Mouse (Mus musculus) lung, postnatal 36 days (tissue): ENCODE measurements around the gene Slc6a21.

Source experiments
- DNase-seq: peaks from one replicate; pipeline ENCODE4 v3.0.0; 2022; ENCODE audit warnings: mixed read lengths

Gene Slc6a21

GRCm38 (mm10) chr7:45277136-45277760 is at the start of gene Slc6a21:
Gene Slc6a21, plus strand, starts transcription at chr7:45277513.
- DNase-seq: peak; percentile 88

- no peak for DNase-seq
Observed at GRCm38 (mm10) chr7:45228548-45228947, 48.8 kb upstream of the Slc6a21 start.

DNA sequence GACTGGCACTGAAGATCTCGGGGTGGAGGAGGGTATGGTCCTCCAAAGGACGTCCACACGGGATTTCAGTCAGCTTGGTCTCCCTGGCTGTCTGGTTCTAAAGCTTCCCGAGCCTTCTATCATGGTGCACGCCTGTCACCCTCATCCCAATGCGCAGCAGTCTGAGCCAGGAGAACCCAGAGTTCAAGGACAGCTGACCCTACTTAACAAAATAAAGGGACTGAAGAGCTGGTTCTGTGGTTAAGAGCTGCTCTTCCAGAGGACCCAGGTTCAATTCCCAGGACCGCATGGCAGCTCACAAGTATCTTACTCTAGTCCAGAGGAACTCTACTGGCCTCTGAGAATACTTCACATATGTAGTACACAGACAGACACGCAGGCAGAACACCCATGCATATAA is 48.3 kb upstream of the Slc6a21 start:
- DNase-seq: no peak

GRCm38 (mm10) chr7:45229459-45230203 is 47.7 kb upstream of the Slc6a21 start:
- no peak for DNase-seq

GRCm38 (mm10) chr7:45231192-45231591 is 46.1 kb upstream of the Slc6a21 start:
- DNase-seq: no peak

- no peak for DNase-seq
Observed at GRCm38 (mm10) chr7:45231941-45232340, 45.4 kb upstream of the Slc6a21 start.

DNA sequence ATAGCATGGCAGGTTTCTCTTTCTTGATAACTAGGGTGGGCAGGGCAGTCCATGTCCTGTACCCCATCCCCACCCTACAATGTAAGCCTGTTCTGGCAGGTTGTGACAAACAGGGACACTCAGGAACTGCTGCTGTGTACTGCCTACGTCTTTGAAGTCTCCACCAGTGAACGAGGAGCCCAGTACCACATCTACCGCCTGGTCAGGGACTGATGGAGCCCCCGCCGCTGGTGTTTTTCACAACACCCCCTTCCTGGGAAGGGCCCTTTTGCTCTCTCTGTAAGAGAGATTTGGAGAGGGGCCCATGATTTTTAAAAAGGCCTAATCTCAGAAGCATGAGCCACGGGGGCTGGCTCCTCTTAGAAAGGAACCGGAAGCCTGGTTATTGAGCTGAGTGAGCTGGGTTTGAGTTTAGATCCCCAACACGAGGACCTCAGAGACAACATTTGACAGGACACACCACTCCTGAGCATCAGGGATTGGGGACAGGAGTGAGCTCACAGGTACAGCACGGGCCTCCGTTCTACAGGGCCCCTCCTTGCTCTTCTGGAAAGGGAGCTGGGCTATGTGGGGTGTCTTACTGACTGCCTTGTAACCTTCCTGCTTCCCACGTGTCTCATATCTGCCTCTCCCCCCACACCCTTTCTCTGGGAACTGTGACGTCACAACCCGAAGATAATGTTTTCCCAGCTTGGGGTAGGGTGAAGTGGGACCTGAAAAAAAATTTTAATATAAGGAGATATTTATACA is 44.4 kb upstream of the Slc6a21 start:
- DNase-seq: no peak

GRCm38 (mm10) chr7:45233580-45234332 is 43.6 kb upstream of the Slc6a21 start:
- no peak for DNase-seq

DNA sequence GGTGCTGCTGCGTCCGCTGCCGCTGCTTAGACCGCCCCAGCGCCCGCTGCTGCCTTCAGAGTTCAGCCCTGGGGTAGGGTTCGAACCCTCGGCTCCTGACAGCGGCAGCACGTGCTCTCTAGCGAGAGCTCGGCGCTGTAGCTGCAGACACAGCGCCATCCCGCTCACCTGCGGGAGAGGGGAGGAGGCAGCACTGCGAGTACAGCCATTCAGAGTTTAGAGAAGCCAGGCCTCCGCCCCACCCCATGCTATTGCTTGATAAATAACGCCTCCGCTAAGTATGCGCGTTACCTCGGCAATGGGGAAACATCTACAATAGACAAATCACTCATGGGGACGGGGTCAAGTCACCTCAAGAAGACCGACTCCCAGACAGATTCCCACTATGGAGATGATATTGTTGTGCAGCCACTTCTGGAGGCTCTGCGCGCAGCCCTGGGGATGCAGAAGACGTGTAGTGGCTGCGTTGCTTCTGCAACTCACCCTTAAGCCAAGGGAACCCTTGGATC is 42.9 kb upstream of the Slc6a21 start:
- peak; percentile 44 for DNase-seq

- peak; percentile 71 for DNase-seq
Observed at GRCm38 (mm10) chr7:45234922-45235571, 42.3 kb upstream of the Slc6a21 start.

- DNase-seq: peak; percentile 45
Observed at GRCm38 (mm10) chr7:45235656-45236180, 41.6 kb upstream of the Slc6a21 start.

DNA sequence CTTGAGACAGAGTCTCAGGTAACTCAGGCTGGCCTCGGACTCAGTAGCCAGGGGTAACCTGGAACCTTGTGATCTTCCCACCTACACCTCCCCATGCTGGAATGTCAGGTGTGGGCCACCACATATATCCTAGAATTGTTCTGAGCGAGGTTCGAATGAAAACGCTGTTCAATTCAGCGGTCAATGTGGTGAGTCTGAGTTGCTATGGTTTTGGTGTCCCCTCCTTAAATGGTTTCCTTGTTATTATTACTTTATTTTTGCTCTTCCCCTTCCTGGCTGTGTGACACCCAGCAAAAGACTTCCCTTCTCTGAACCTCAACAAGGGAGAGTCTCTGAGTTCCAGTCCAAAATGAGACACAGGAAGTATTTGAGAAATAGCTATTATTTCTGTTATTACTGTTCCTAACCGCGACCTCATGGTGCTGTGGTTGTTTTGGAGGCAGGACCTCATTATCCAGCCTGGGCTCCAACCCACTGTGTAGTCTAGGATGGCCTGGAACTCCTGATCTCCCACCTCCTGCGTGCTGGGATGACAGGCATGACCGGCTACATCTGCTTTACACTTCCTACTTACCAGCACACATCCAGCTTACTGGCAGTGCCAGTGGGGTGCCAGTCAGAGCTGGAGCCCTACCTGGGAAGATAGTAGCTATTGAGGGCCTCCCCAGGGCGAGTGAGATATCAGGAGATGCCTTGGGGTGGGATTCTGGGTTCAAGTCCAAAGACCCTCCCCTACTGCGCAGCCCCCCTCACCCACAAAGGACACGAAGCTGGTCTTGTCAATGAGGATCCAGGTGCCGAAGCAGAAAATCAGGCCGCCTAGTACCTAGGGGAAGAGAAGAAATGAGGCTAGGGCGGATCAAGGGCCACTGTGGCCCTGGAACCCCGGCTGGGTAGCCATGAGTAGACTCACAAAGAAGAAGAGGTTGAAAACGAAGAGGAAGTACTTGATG is 39.3 kb upstream of the Slc6a21 start:
- DNase-seq: peak; percentile 35

- peak; percentile 67 for DNase-seq
Observed at GRCm38 (mm10) chr7:45238723-45239496, 38.4 kb upstream of the Slc6a21 start, which contains the start of gene Cd37. Gene Cd37, minus strand, starts transcription at chr7:45239115.

DNA sequence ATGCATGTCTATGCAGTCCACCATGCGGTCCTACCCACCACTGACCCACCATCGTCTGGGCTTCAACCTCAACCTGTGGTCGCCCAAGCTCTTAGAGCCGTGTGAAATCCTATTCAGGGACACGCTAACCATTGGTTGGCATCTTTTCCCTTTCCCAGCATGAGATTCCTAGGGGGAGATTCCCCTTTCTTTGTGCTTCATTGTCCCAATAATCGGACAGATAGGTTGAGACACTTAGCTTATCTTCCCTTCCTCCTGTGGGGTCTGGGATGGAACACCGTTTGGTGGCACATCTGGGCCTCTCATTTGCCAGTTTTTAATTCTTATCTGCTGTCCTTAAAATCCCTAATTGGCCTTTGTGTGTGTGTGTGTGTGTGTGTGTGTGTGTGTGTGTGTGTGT is 37.2 kb upstream of the Slc6a21 start:
- DNase-seq: no peak

- DNase-seq: peak; percentile 36
Observed at GRCm38 (mm10) chr7:45240633-45241388, 36.5 kb upstream of the Slc6a21 start, which contains the start of gene Slc6a16. Gene Slc6a16, plus strand, starts transcription at chr7:45241085.

GRCm38 (mm10) chr7:45241389-45241749 is 35.9 kb upstream of the Slc6a21 start:
- DNase-seq: no peak

- DNase-seq: no peak
Observed at GRCm38 (mm10) chr7:45247666-45248065, 29.6 kb upstream of the Slc6a21 start.

GRCm38 (mm10) chr7:45253806-45254205 is 23.5 kb upstream of the Slc6a21 start:
- no peak for DNase-seq

GRCm38 (mm10) chr7:45255822-45256221 is 21.5 kb upstream of the Slc6a21 start:
- peak; percentile 72 for DNase-seq
